Mouse (Mus musculus): ENCODE results near the gene Snph. TPM values are rescaled to one million over a fixed set of nuclear protein-coding genes. Genes with fewer than 3 reads are reported as not detected.
"Not testable (repeated sequence)": the region's sequence is repeated elsewhere in the genome, so short reads cannot be mapped to it uniquely, and the experiment has no call there.

Gene Snph
- total and polyA plus RNA-seq, 3 experiments: not detected

DNA sequence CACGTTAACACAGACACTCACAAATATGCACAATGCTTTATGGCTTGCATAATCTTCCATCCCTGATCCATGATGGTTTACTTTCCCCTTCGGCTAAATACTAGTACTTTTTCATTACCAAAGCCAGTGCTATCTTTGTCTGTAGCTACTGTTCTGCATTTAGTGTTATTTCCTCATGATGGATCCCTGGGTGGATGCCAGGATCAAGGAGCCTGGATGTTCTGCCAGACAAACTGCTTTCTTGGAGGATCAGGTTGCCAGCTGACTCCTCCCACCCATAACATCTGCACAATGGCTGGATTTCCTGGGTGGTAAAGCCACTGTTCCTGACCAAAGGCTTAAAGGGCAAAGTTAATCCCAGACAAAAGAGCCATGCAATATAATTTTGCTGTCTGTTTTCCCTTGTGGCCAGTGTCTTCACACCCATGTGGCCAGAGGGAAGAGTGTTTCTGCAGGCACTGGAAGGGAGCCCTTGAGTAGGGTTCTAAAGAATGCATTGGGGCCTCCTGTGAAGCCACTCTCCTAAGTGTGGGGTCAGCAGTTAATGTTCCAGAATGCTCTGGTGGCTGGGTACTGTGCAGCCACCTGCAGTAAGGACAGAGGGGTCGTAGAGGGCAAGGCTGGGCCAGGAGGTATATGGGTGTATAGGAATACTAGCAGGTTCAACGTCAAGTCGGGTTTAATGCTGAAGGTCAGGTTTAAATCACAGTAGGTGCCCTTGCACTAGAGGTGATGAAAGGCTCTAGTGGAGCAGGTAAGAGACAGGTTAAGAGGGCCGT is 15.7 kb downstream of the Snph start:
- Histone ChIP-seq H3K27me3 (ENCODE audit: control insufficient read depth in 1 of 2, insufficient read depth in 2 of 2, low read length in 2 of 2) (peaks cover 2 to 5% of the 10 kb centered on the region in 2 experiments; a peak in 2 of 4 replicates), H3K9me3 (replicated peaks; ENCODE audit: insufficient read depth, low read length) (no peaks in the 10 kb centered on the region), H3K4me3 (ENCODE audit: control insufficient read depth in 1 of 2, insufficient read depth in 1 of 2, low read depth in 2 of 2, low read length in 2 of 2) (no peak overlapping the region), H3K4me1 (ENCODE audit: control insufficient read depth in 1 of 2, insufficient read depth in 2 of 2, low read length in 2 of 2) (no peaks in the 10 kb centered on the region), H3K9ac (ENCODE audit: control insufficient read depth, low read depth, low read length, poor library complexity, severe bottlenecking) (no peak overlapping the region), H3K36me3 (ENCODE audit: control insufficient read depth in 1 of 2, insufficient read depth in 2 of 2, low read length in 2 of 2) (no peaks in the 10 kb centered on the region), H3K79me2 (ENCODE audit: control insufficient read depth, insufficient read depth, low read length, poor library complexity) (no peaks in the 10 kb centered on the region), H3K27ac (ENCODE audit: control insufficient read depth, low read depth, low read length) (no peak overlapping the region)
- DNase-seq (ENCODE audit: low read depth, low spot score): no peak
- TF ChIP-seq BHLHE40 (IDR thresholded peaks at IDR 0.05; ENCODE audit: borderline replicate concordance, low read depth, low read length): no peak
- no peak for TF ChIP-seq RAD21 (IDR thresholded peaks at IDR 0.05; ENCODE audit: low read depth, low read length)
- TF ChIP-seq SIN3A (IDR thresholded peaks at IDR 0.05; ENCODE audit: low read length): no peak
- no peak for TF ChIP-seq CHD1 (IDR thresholded peaks at IDR 0.05; ENCODE audit: low read depth, low read length)
- TF ChIP-seq KAT2A (conservative IDR thresholded peaks at IDR 0.05; ENCODE audit: low read depth, low read length): no peak
- TF ChIP-seq TAL1 (IDR thresholded peaks at IDR 0.05; ENCODE audit: low read length): no peak
- TF ChIP-seq USF2 (IDR thresholded peaks at IDR 0.05; ENCODE audit: borderline replicate concordance in 1 of 2, insufficient read depth in 1 of 2, low read depth in 1 of 2, low read length in 2 of 2): no peak
- TF ChIP-seq ETS1 (IDR thresholded peaks at IDR 0.05; ENCODE audit: low read depth, low read length): no peak
- no peak for TF ChIP-seq MEF2A (IDR thresholded peaks at IDR 0.05; ENCODE audit: extremely low read depth, insufficient replicate concordance, low read depth, low read length, poor library complexity, severe bottlenecking)
- no peak for TF ChIP-seq ZMIZ1 (IDR thresholded peaks at IDR 0.05; ENCODE audit: low read depth, low read length)
- TF ChIP-seq EP300 (IDR thresholded peaks at IDR 0.05; ENCODE audit: low read depth in 1 of 2, low read length in 2 of 2): no peak
- no peak for TF ChIP-seq ZKSCAN1 (IDR thresholded peaks at IDR 0.05; ENCODE audit: low read depth, low read length)

DNA sequence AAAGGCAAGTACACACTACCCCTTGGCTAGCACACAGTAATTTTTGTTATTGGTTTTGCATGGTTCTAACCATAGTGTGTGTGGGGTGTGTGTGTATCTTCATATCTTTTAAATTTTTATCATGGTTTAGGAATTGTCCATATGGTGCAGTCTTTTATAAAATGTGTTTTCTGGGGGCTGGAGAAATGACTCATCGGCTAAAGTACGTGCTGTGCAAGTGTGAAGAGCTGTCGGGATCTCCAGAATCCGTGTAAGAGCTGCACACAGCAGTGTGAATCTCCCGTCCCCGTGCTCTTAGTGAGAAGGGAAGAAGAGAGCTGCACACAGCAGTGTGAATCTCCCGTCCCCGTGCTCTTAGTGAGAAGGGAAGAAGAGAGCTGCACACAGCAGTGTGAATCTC is 16.6 kb downstream of the Snph start:
- not testable (repeated sequence) for H3K9me3 ChIP-seq (replicated peaks; ENCODE audit: insufficient read depth, low read length); DNase-seq (ENCODE audit: low read depth, low spot score); H3K27ac ChIP-seq (ENCODE audit: control insufficient read depth, low read depth, low read length); H3K79me2 ChIP-seq (ENCODE audit: control insufficient read depth, insufficient read depth, low read length, poor library complexity); H3K36me3 ChIP-seq (ENCODE audit: control insufficient read depth in 1 of 2, insufficient read depth in 2 of 2, low read length in 2 of 2); H3K9ac ChIP-seq (ENCODE audit: control insufficient read depth, low read depth, low read length, poor library complexity, severe bottlenecking); H3K4me3 ChIP-seq (ENCODE audit: control insufficient read depth in 1 of 2, insufficient read depth in 1 of 2, low read depth in 2 of 2, low read length in 2 of 2); H3K4me1 ChIP-seq (ENCODE audit: control insufficient read depth in 1 of 2, insufficient read depth in 2 of 2, low read length in 2 of 2); H3K27me3 ChIP-seq (ENCODE audit: control insufficient read depth in 1 of 2, insufficient read depth in 2 of 2, low read length in 2 of 2)

DNA sequence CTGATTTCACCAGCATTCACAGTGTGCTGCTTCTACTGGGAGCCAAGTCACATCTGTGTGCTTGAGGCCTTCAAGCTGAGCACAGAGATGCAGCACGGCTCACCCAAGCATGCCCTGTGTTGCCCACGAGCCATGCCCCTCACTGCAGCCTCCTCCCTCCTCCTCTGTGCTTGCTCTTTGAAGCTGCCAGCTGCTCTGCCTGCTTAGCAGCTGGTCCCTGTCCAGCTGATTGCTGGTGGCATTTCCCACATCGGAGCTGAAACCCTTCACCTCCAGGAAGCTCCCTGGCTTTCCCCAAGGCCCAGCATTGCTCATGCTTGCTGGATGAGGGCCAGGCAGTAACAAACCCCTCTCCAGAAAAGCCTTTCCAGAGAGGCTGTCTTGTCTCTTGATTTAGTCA is 22.4 kb downstream of the Snph start:
- no peak for TF ChIP-seq EP300 (IDR thresholded peaks at IDR 0.05; ENCODE audit: low read depth in 1 of 2, low read length in 2 of 2)
- no peak for TF ChIP-seq ZMIZ1 (IDR thresholded peaks at IDR 0.05; ENCODE audit: low read depth, low read length)
- TF ChIP-seq ZKSCAN1 (IDR thresholded peaks at IDR 0.05; ENCODE audit: low read depth, low read length): no peak
- TF ChIP-seq UBTF (IDR thresholded peaks at IDR 0.05; ENCODE audit: borderline replicate concordance, insufficient read depth, low read depth, low read length): no peak
- TF ChIP-seq RAD21 (IDR thresholded peaks at IDR 0.05; ENCODE audit: low read depth, low read length): no peak
- TF ChIP-seq MAFK (IDR thresholded peaks at IDR 0.05; ENCODE audit: borderline replicate concordance, low read depth, low read length): no peak
- no peak for TF ChIP-seq TCF12 (IDR thresholded peaks at IDR 0.05; ENCODE audit: low read depth, low read length)
- TF ChIP-seq ZNF384 (IDR thresholded peaks at IDR 0.05; ENCODE audit: low read depth, low read length): no peak
- no peaks in the 10 kb centered on the region for H3K36me3 ChIP-seq (ENCODE audit: control insufficient read depth in 1 of 2, insufficient read depth in 2 of 2, low read length in 2 of 2)
- no peaks in the 10 kb centered on the region for H3K9me3 ChIP-seq (replicated peaks; ENCODE audit: insufficient read depth, low read length)
- no peaks in the 10 kb centered on the region for H3K4me1 ChIP-seq (ENCODE audit: control insufficient read depth in 1 of 2, insufficient read depth in 2 of 2, low read length in 2 of 2)
- no peak for DNase-seq (ENCODE audit: low read depth, low spot score)
- no peak overlapping the region for H3K27ac ChIP-seq (ENCODE audit: control insufficient read depth, low read depth, low read length)
- no peak overlapping the region for H3K4me3 ChIP-seq (ENCODE audit: control insufficient read depth in 1 of 2, insufficient read depth in 1 of 2, low read depth in 2 of 2, low read length in 2 of 2)
- no peak overlapping the region for H3K9ac ChIP-seq (ENCODE audit: control insufficient read depth, low read depth, low read length, poor library complexity, severe bottlenecking)
- H3K27me3 ChIP-seq (ENCODE audit: control insufficient read depth in 1 of 2, insufficient read depth in 2 of 2, low read length in 2 of 2): peaks cover 0 to 3% of the 10 kb centered on the region in 2 experiments; a peak in 2 of 4 replicates
- no peaks in the 10 kb centered on the region for H3K79me2 ChIP-seq (ENCODE audit: control insufficient read depth, insufficient read depth, low read length, poor library complexity)
